Comparison of ENCODE assay signal across 10 mouse cellular contexts in the genomic region with DNA sequence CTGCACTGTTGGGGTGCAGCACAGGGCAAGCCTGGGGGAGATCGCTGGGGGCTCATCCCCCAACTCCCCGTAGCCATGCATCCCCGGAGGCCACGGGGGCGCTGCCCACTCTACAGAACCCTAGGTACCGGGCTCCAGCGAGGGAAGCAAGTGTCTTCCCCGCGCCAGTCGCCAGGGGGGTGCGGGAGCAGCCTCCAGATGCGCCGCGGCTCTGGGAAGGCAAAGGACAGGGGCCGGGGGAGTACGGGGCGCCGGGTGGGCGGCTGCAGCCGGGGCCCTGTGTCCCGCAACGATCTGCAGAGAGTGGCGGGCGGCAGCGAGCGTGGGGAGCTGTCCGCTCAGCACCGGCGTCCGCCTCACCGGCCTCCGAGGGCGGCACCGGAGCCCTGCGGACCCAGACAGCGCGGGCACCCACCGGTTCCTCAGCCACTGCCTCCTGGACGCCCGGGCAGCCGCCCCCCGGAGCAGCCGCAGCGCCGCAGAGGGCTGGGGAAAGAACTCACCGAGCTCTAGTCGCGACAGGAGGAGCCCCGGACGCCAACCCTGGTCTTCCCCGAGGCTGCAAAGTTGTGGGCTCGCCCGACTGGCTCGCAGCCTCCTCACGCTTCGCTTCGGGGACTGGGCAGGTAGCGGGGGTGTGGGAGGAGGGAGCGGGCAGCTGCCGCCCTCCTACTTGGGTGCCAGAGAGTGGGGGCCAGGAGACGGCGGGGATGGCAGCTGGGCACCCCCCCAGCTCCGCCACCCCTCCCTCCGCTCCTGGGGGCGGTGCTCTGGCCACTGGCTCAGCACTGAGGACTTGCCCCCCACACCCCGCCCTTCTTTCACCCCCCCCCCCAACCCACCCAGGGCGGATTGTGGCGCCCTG. TPM values are rescaled to one million over a fixed set of nuclear protein-coding genes. Genes with fewer than 3 reads are reported as not detected.
A peak's percentile ranks its signal among the peaks of the same experiment; 100 is the strongest.
DNase-seq lines count a peak whose midpoint lies in the region; ATAC-seq lines count a peak whose summit lies in the region.
"Had no signal": no experiment of that assay in that cellular context is flagged by ENCODE, and none has a peak within 500 bp of the region (broad histone marks: within the 10 kb centered on the region; RNA-seq: fewer than 3 reads in every experiment).

A gene (minus strand): TSS at position 541 of the 865 bp plus-strand sequence.

- no peak within 1 kb of the TSS for H3K9ac ChIP-seq in heart, embryonic 13.5 days
- H3K9ac ChIP-seq in midbrain, embryonic 15.5 days = peak within 1 kb of the TSS; percentile 69

- H3K27ac ChIP-seq in heart, embryonic 10.5 days = no peak within 1 kb of the TSS
- H3K27ac ChIP-seq in heart, embryonic 13.5 days (replicated peaks) = no peak within 1 kb of the TSS
- peak within 1 kb of the TSS; percentile 68 for H3K27ac ChIP-seq in midbrain, embryonic 15.5 days

- peaks cover 88% of the 10 kb centered on the region for H3K27me3 ChIP-seq in heart, embryonic 10.5 days (ENCODE audit: insufficient read depth, poor library complexity, severe bottlenecking)
- peaks cover 94% of the 10 kb centered on the region for H3K27me3 ChIP-seq in heart, embryonic 13.5 days (replicated peaks)
- peaks cover 25% of the 10 kb centered on the region for H3K27me3 ChIP-seq in midbrain, embryonic 15.5 days (replicated peaks)

- no peaks in the 10 kb centered on the region for H3K36me3 ChIP-seq in heart, embryonic 10.5 days
- no peaks in the 10 kb centered on the region for H3K36me3 ChIP-seq in heart, embryonic 13.5 days
- no peaks in the 10 kb centered on the region for H3K36me3 ChIP-seq in midbrain, embryonic 15.5 days (replicated peaks)

- H3K9me3 ChIP-seq in heart, embryonic 10.5 days = no peaks in the 10 kb centered on the region
- H3K9me3 ChIP-seq in heart, embryonic 13.5 days = no peaks in the 10 kb centered on the region
- no peaks in the 10 kb centered on the region for H3K9me3 ChIP-seq in midbrain, embryonic 15.5 days

- H3K4me2 ChIP-seq in heart, embryonic 13.5 days = peak within 1 kb of the TSS; percentile 62
- H3K4me2 ChIP-seq in midbrain, embryonic 15.5 days = peak within 1 kb of the TSS; percentile 83

- 2% methylated on average over 67 of the region's 68 CpGs for WGBS in heart, embryonic 10.5 days
- WGBS in heart, embryonic 13.5 days = under 1% methylated on average over 55 of the region's 68 CpGs
- WGBS in midbrain, embryonic 15.5 days = 1% methylated on average over 62 of the region's 68 CpGs

- DNase-seq in heart, embryonic 10.5 days (ENCODE audit: low spot score) = no peak
- no peak for DNase-seq in heart, adult 9 months (ENCODE audit: low spot score in 2 of 2)
- peak; percentile 42 for DNase-seq in ES-CJ7 (ENCODE audit: low read depth, low spot score)
- DNase-seq in cerebellum, postnatal 14 days = peak; percentile 72 to 85
- DNase-seq in left cerebral cortex, adult 8-10 months (ENCODE audit: low spot score in 2 of 2) = no peak

- ATAC-seq in heart, embryonic 13.5 days (ENCODE audit: extremely low read depth, insufficient number of reproducible peaks, low FRiP score, low TSS enrichment) = no peak
- peak; percentile 80 for ATAC-seq in midbrain, embryonic 15.5 days (replicated peaks)
- no peak for ATAC-seq in inflammation-experienced regulatory T-cells, adult 6 months

- H3K4me1 ChIP-seq in heart, embryonic 10.5 days = peaks cover 16% of the 10 kb centered on the region
- H3K4me1 ChIP-seq in heart, embryonic 13.5 days = peaks cover 14% of the 10 kb centered on the region
- peaks cover 39% of the 10 kb centered on the region for H3K4me1 ChIP-seq in midbrain, embryonic 15.5 days

- H3K4me3 ChIP-seq in heart, embryonic 10.5 days = peak within 1 kb of the TSS; percentile 43
- H3K4me3 ChIP-seq in heart, embryonic 13.5 days = peak within 1 kb of the TSS; percentile 39
- peak within 1 kb of the TSS; percentile 61 for H3K4me3 ChIP-seq in midbrain, embryonic 15.5 days

RNA-seq across cellular contexts. Expression of the gene that starts here (rescaled TPM):
- polyA plus RNA-seq in heart, embryonic 10.5 days (2016; fragmentation: Nextera tagmentation; extraction: Ambion mirVana) = not detected in 2 replicates
- polyA plus RNA-seq in heart, embryonic 13.5 days (2015; fragmentation: Nextera tagmentation; extraction: Ambion mirVana) = 0.04 and 0.09 TPM in 2 replicates
- total RNA-seq in left cerebral cortex, adult 8-10 months (2022) = 10 to 100 TPM; 46.9 to 56.7 (median 53.3) TPM
- polyA plus RNA-seq in midbrain, embryonic 15.5 days (2015; fragmentation: Nextera tagmentation; extraction: Ambion mirVana) = 17.8 and 21.8 TPM in 2 replicates
- polyA plus RNA-seq in inflammation-experienced regulatory T-cells, adult 6 months (2017; shearing (Covaris generic)) = under 1 TPM in 2 of 3 experiments, not detected in 1; 0.16 to 0.79 TPM
- total RNA-seq: MEL had no signal
- polyA plus RNA-seq: large intestine, adult 2 months had no signal

Comparison
In these comparisons a context has a peak if more than half of its experiments do, and no peak if none do; other contexts are left out.
1. RNA of the gene that starts here (polyA plus RNA-seq): 17.8 to 21.8 TPM in midbrain, embryonic 15.5 days; 0.16 to 0.79 TPM in inflammation-experienced regulatory T-cells, adult 6 months, 0.04 to 0.09 TPM in heart, embryonic 13.5 days and not detected in heart, embryonic 10.5 days; every median in the first group is over 10 times any median in the second.
2. DNase-seq: peak in ES-CJ7 (single experiment) and cerebellum, postnatal 14 days (2 of 2); none in heart, embryonic 10.5 days (single experiment), heart, adult 9 months (0 of 2) and left cerebral cortex, adult 8-10 months (0 of 2).
3. Peak in every context shown above with its lines, with median percentiles within 50 percentile points of each other: H3K4me3 ChIP-seq.